Mouse (Mus musculus): ENCODE data around the gene Tmem222. TPM values are rescaled to one million over a fixed set of nuclear protein-coding genes. Genes with fewer than 3 reads are reported as not detected.
A peak's percentile ranks its signal among the peaks of the same experiment; 100 is the strongest.

Tmem222 gene
- total and polyA plus RNA-seq, 3 experiments, result 25.2 to 33.5 (median 30.8) TPM

GRCm38 (mm10) chr4:133253412-133253811 is 24.2 kb downstream of the Tmem222 start:
- no peaks in the 10 kb centered on the region for H3K9me3 ChIP-seq (replicated peaks)
- H3K36me3 ChIP-seq (replicated peaks), result peaks cover 85% of the 10 kb centered on the region
- DNase-seq (ENCODE audit: low spot score) (no peak), ATAC-seq (ENCODE audit: extremely low read depth, insufficient number of reproducible peaks, low FRiP score, poor library complexity, severe bottlenecking) (no peak)
- no peak overlapping the region for H3K4me3 ChIP-seq (ENCODE audit: low read depth, low read length)
- TF ChIP-seq POLR2AphosphoS5 (IDR thresholded peaks at IDR 0.05; ENCODE audit: insufficient replicate concordance, low read depth, low read length) (no peak), CTCF (IDR thresholded peaks at IDR 0.05; ENCODE audit: low read depth, low read length) (no peak), GATA2 (IDR thresholded peaks at IDR 0.05; ENCODE audit: borderline replicate concordance, low read depth, low read length) (no peak), GATA1 (IDR thresholded peaks at IDR 0.05; ENCODE audit: borderline replicate concordance, low read length) (no peak), TAL1 (conservative IDR thresholded peaks at IDR 0.05; ENCODE audit: low read depth, low read length) (no peak)
- peaks cover 5% of the 10 kb centered on the region; the same call in 1 of the 2 replicates for H3K27me3 ChIP-seq (ENCODE audit: insufficient read depth, low read length)
- peaks cover 51% of the 10 kb centered on the region for H3K4me1 ChIP-seq (ENCODE audit: insufficient read depth, low read depth, low read length)

GRCm38 (mm10) chr4:133252089-133252488 is 25.5 kb downstream of the Tmem222 start:
- TF ChIP-seq TAL1 (conservative IDR thresholded peaks at IDR 0.05; ENCODE audit: low read depth, low read length) (no peak), POLR2AphosphoS5 (IDR thresholded peaks at IDR 0.05; ENCODE audit: insufficient replicate concordance, low read depth, low read length) (no peak), CTCF (IDR thresholded peaks at IDR 0.05; ENCODE audit: low read depth, low read length) (no peak), GATA1 (IDR thresholded peaks at IDR 0.05; ENCODE audit: borderline replicate concordance, low read length) (no peak), GATA2 (IDR thresholded peaks at IDR 0.05; ENCODE audit: borderline replicate concordance, low read depth, low read length) (no peak)
- Histone ChIP-seq H3K4me1 (ENCODE audit: insufficient read depth, low read depth, low read length) (peaks cover 56% of the 10 kb centered on the region), H3K36me3 (replicated peaks) (peaks cover 85% of the 10 kb centered on the region), H3K27me3 (ENCODE audit: insufficient read depth, low read length) (peaks cover 3% of the 10 kb centered on the region; the same call in 1 of the 2 replicates), H3K9me3 (replicated peaks) (no peaks in the 10 kb centered on the region), H3K4me3 (ENCODE audit: low read depth, low read length) (no peak overlapping the region)
- no peak for DNase-seq (ENCODE audit: low spot score)
- ATAC-seq (ENCODE audit: extremely low read depth, insufficient number of reproducible peaks, low FRiP score, poor library complexity, severe bottlenecking), result no peak

GRCm38 (mm10) chr4:133251214-133251613 is 26.4 kb downstream of the Tmem222 start:
- DNase-seq (ENCODE audit: low spot score), result no peak
- H3K36me3 ChIP-seq (replicated peaks), result peaks cover 89% of the 10 kb centered on the region
- H3K4me3 ChIP-seq (ENCODE audit: low read depth, low read length), result no peak overlapping the region
- ATAC-seq (ENCODE audit: extremely low read depth, insufficient number of reproducible peaks, low FRiP score, poor library complexity, severe bottlenecking), result no peak
- H3K4me1 ChIP-seq (ENCODE audit: insufficient read depth, low read depth, low read length), result peaks cover 65% of the 10 kb centered on the region
- H3K9me3 ChIP-seq (replicated peaks), result no peaks in the 10 kb centered on the region
- peaks cover 3% of the 10 kb centered on the region; the same call in 1 of the 2 replicates for H3K27me3 ChIP-seq (ENCODE audit: insufficient read depth, low read length)
- TF ChIP-seq TAL1 (conservative IDR thresholded peaks at IDR 0.05; ENCODE audit: low read depth, low read length), result no peak
- TF ChIP-seq GATA2 (IDR thresholded peaks at IDR 0.05; ENCODE audit: borderline replicate concordance, low read depth, low read length), result no peak
- TF ChIP-seq CTCF (IDR thresholded peaks at IDR 0.05; ENCODE audit: low read depth, low read length), result no peak
- TF ChIP-seq GATA1 (IDR thresholded peaks at IDR 0.05; ENCODE audit: borderline replicate concordance, low read length), result no peak
- no peak for TF ChIP-seq POLR2AphosphoS5 (IDR thresholded peaks at IDR 0.05; ENCODE audit: insufficient replicate concordance, low read depth, low read length)

GRCm38 (mm10) chr4:133250609-133251008 is 27.0 kb downstream of the Tmem222 start:
- Histone ChIP-seq H3K27me3 (ENCODE audit: insufficient read depth, low read length) (no peaks in the 10 kb centered on the region), H3K4me1 (ENCODE audit: insufficient read depth, low read depth, low read length) (peaks cover 66% of the 10 kb centered on the region), H3K9me3 (replicated peaks) (no peaks in the 10 kb centered on the region), H3K4me3 (ENCODE audit: low read depth, low read length) (no peak overlapping the region), H3K36me3 (replicated peaks) (peaks cover 90% of the 10 kb centered on the region)
- ATAC-seq (ENCODE audit: extremely low read depth, insufficient number of reproducible peaks, low FRiP score, poor library complexity, severe bottlenecking) (no peak), DNase-seq (ENCODE audit: low spot score) (peak; percentile 60)
- TF ChIP-seq POLR2AphosphoS5 (IDR thresholded peaks at IDR 0.05; ENCODE audit: insufficient replicate concordance, low read depth, low read length) (no peak), TAL1 (conservative IDR thresholded peaks at IDR 0.05; ENCODE audit: low read depth, low read length) (no peak), CTCF (IDR thresholded peaks at IDR 0.05; ENCODE audit: low read depth, low read length) (peak; percentile 45; the same call in 1 of the 2 replicates), GATA2 (IDR thresholded peaks at IDR 0.05; ENCODE audit: borderline replicate concordance, low read depth, low read length) (no peak)

DNA sequence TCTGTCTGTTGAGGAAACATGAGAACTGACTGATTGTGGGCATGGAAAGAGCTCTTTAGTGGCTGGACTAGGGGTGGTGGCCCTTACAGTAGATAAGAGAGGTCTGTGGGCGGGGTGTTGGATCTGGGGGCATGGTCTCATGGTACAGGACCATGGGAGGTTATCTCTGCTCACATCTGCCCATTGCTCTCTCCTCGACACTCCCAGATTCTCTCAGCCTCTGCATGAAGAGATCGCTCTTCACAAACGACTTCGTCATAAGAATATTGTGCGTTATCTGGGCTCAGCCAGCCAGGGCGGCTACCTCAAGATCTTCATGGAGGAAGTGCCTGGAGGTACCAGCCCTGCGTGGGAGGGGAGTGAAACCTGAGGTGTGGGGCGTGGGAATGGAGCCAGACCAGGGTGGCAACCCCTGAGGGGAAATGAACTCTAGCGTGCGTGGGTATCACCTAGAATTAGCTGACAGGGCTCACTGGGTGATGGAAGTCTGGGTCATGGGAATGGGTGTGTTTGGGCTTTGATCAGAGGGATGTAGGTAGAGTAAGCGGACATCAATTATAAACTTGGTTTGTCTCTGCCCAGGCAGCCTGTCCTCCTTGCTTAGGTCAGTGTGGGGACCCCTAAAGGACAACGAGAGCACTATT is 29.7 kb downstream of the Tmem222 start:
- DNase-seq (ENCODE audit: low spot score) (peak; percentile 89), ATAC-seq (ENCODE audit: extremely low read depth, insufficient number of reproducible peaks, low FRiP score, poor library complexity, severe bottlenecking) (peak; percentile 95)
- H3K27me3 ChIP-seq (ENCODE audit: insufficient read depth, low read length), result no peaks in the 10 kb centered on the region
- no peaks in the 10 kb centered on the region for H3K9me3 ChIP-seq (replicated peaks)
- peaks cover 83% of the 10 kb centered on the region for H3K4me1 ChIP-seq (ENCODE audit: insufficient read depth, low read depth, low read length)
- H3K36me3 ChIP-seq (replicated peaks), result peaks cover 92% of the 10 kb centered on the region
- 0 out of 2 replicates have a peak, but pooled peaks have one; percentile 52 for TF ChIP-seq GATA2 (IDR thresholded peaks at IDR 0.05; ENCODE audit: borderline replicate concordance, low read depth, low read length)
- TF ChIP-seq CTCF (IDR thresholded peaks at IDR 0.05; ENCODE audit: low read depth, low read length), result no peak
- TF ChIP-seq POLR2AphosphoS5 (IDR thresholded peaks at IDR 0.05; ENCODE audit: insufficient replicate concordance, low read depth, low read length), result no peak
- peak; percentile 92 for TF ChIP-seq TAL1 (conservative IDR thresholded peaks at IDR 0.05; ENCODE audit: low read depth, low read length)
- H3K4me3 ChIP-seq (ENCODE audit: low read depth, low read length), result peak overlapping the region; percentile 66

- ATAC-seq (ENCODE audit: extremely low read depth, insufficient number of reproducible peaks, low FRiP score, poor library complexity, severe bottlenecking) (no peak), DNase-seq (ENCODE audit: low spot score) (no peak)
- Histone ChIP-seq H3K4me3 (ENCODE audit: low read depth, low read length) (peak overlapping the region; percentile 66; the same call in 1 of the 2 replicates), H3K27me3 (ENCODE audit: insufficient read depth, low read length) (no peaks in the 10 kb centered on the region), H3K4me1 (ENCODE audit: insufficient read depth, low read depth, low read length) (peaks cover 91% of the 10 kb centered on the region), H3K36me3 (replicated peaks) (peaks cover 92% of the 10 kb centered on the region), H3K9me3 (replicated peaks) (no peaks in the 10 kb centered on the region)
- TF ChIP-seq GATA2 (IDR thresholded peaks at IDR 0.05; ENCODE audit: borderline replicate concordance, low read depth, low read length) (no peak), POLR2AphosphoS5 (IDR thresholded peaks at IDR 0.05; ENCODE audit: insufficient replicate concordance, low read depth, low read length) (no peak), TAL1 (conservative IDR thresholded peaks at IDR 0.05; ENCODE audit: low read depth, low read length) (no peak), CTCF (IDR thresholded peaks at IDR 0.05; ENCODE audit: low read depth, low read length) (no peak), GATA1 (IDR thresholded peaks at IDR 0.05; ENCODE audit: borderline replicate concordance, low read length) (no peak)
These were observed 30.5 kb downstream of the Tmem222 start for GRCm38 (mm10) chr4:133247072-133247471.
